Mouse (Mus musculus): ENCODE results near the gene Cul7.

Cul7 gene

GRCm38 (mm10) chr17:46704887-46705835 is 55.0 kb downstream of the Cul7 start, which contains the start of gene Ppp2r5d:
Ppp2r5d (minus strand) TSS chr17:46705111.
- peak; percentile 98 for DNase-seq

GRCm38 (mm10) chr17:46706375-46707089 is 56.4 kb downstream of the Cul7 start:
- DNase-seq = no peak

GRCm38 (mm10) chr17:46710959-46711597 is 60.9 kb downstream of the Cul7 start, which contains the start of gene Pex6:
Pex6 (plus strand) TSS chr17:46711463.
- peak; percentile 90 to 93 for DNase-seq

- peak; percentile 38 to 52 for DNase-seq
Measured at GRCm38 (mm10) chr17:46711612-46712271, 61.6 kb downstream of the Cul7 start.

GRCm38 (mm10) chr17:46712442-46712841 is 62.3 kb downstream of the Cul7 start:
- DNase-seq = no peak

- DNase-seq = no peak
Measured at GRCm38 (mm10) chr17:46713849-46714248, 63.7 kb downstream of the Cul7 start.
